Mouse (Mus musculus): ENCODE results near the gene Snrpb. TPM values are rescaled to one million over a fixed set of nuclear protein-coding genes. Genes with fewer than 3 reads are reported as not detected.

Snrpb gene
- polyA plus RNA-seq, 2 experiments: 185 to 292 TPM

- no peak for ATAC-seq (ENCODE audit: insufficient read depth)
- H3K4me2 ChIP-seq (ENCODE audit: low read depth): no peak overlapping the region
- TF ChIP-seq EP300 (IDR thresholded peaks at IDR 0.05; ENCODE audit: low read depth) (no peak), CTCF (IDR thresholded peaks at IDR 0.05; ENCODE audit: low read depth) (no peak)
- H3K9me3 ChIP-seq (ENCODE audit: control insufficient read depth, low read length): no peaks in the 10 kb centered on the region
- no peaks in the 10 kb centered on the region for H3K36me3 ChIP-seq (replicated peaks; ENCODE audit: control insufficient read depth, insufficient read depth, low read depth)
- WGBS (ENCODE audit: insufficient replicate concordance): 46% methylated on average over 4 of the region's 4 CpGs
- no peaks in the 10 kb centered on the region for H3K27me3 ChIP-seq (ENCODE audit: control insufficient read depth, insufficient read depth, low read length)
- DNase-seq (ENCODE audit: low read depth in 3 of 3, low spot score in 3 of 3): no peak
- no peaks in the 10 kb centered on the region; a peak in 1 of 4 replicates for H3K4me1 ChIP-seq (replicated peaks; ENCODE audit: control insufficient read depth in 2 of 2, insufficient read depth in 2 of 2, low read length in 1 of 2)
- H3K4me3 ChIP-seq (ENCODE audit: insufficient read depth in 1 of 2, low read depth in 2 of 2, low read length in 2 of 2): no peak overlapping the region
- H3K9ac ChIP-seq (replicated peaks): no peak overlapping the region
- no peak overlapping the region for H3K27ac ChIP-seq
Measured at GRCm38 (mm10) chr2:130158088-130158437, 21.1 kb downstream of the Snrpb start.

- H3K9me3 ChIP-seq (ENCODE audit: control insufficient read depth, low read length): no peaks in the 10 kb centered on the region
- H3K4me3 ChIP-seq (ENCODE audit: insufficient read depth in 1 of 2, low read depth in 2 of 2, low read length in 2 of 2): no peak overlapping the region
- H3K4me1 ChIP-seq (replicated peaks; ENCODE audit: control insufficient read depth in 2 of 2, insufficient read depth in 2 of 2, low read length in 1 of 2): no peaks in the 10 kb centered on the region; a peak in 1 of 4 replicates
- DNase-seq (ENCODE audit: low read depth in 3 of 3, low spot score in 3 of 3) (no peak), ATAC-seq (ENCODE audit: insufficient read depth) (no peak)
- TF ChIP-seq EP300 (IDR thresholded peaks at IDR 0.05; ENCODE audit: low read depth) (no peak), CTCF (IDR thresholded peaks at IDR 0.05; ENCODE audit: low read depth) (no peak)
- WGBS (ENCODE audit: insufficient replicate concordance): 63% methylated on average over 14 of the region's 14 CpGs
- no peak overlapping the region for H3K9ac ChIP-seq (replicated peaks)
- no peak overlapping the region for H3K4me2 ChIP-seq (ENCODE audit: low read depth)
- no peaks in the 10 kb centered on the region for H3K36me3 ChIP-seq (replicated peaks; ENCODE audit: control insufficient read depth, insufficient read depth, low read depth)
- H3K27ac ChIP-seq: no peak overlapping the region
- no peaks in the 10 kb centered on the region for H3K27me3 ChIP-seq (ENCODE audit: control insufficient read depth, insufficient read depth, low read length)
Measured at GRCm38 (mm10) chr2:130157231-130158087, 21.7 kb downstream of the Snrpb start.

- TF ChIP-seq EP300 (IDR thresholded peaks at IDR 0.05; ENCODE audit: low read depth) (no peak), CTCF (IDR thresholded peaks at IDR 0.05; ENCODE audit: low read depth) (no peak)
- no peaks in the 10 kb centered on the region for H3K27me3 ChIP-seq (ENCODE audit: control insufficient read depth, insufficient read depth, low read length)
- no peak overlapping the region for H3K9ac ChIP-seq (replicated peaks)
- H3K4me2 ChIP-seq (ENCODE audit: low read depth): no peak overlapping the region
- no peaks in the 10 kb centered on the region; a peak in 1 of 4 replicates for H3K4me1 ChIP-seq (replicated peaks; ENCODE audit: control insufficient read depth in 2 of 2, insufficient read depth in 2 of 2, low read length in 1 of 2)
- no peak overlapping the region for H3K4me3 ChIP-seq (ENCODE audit: insufficient read depth in 1 of 2, low read depth in 2 of 2, low read length in 2 of 2)
- DNase-seq (ENCODE audit: low read depth in 3 of 3, low spot score in 3 of 3): no peak
- H3K27ac ChIP-seq: no peak overlapping the region
- no peaks in the 10 kb centered on the region for H3K9me3 ChIP-seq (ENCODE audit: control insufficient read depth, low read length)
- no peaks in the 10 kb centered on the region for H3K36me3 ChIP-seq (replicated peaks; ENCODE audit: control insufficient read depth, insufficient read depth, low read depth)
- ATAC-seq (ENCODE audit: insufficient read depth): no peak
Measured at GRCm38 (mm10) chr2:130155851-130156250, 23.4 kb downstream of the Snrpb start.

GRCm38 (mm10) chr2:130155171-130155570 lies 24.0 kb downstream of the Snrpb start:
- TF ChIP-seq EP300 (IDR thresholded peaks at IDR 0.05; ENCODE audit: low read depth) (no peak), CTCF (IDR thresholded peaks at IDR 0.05; ENCODE audit: low read depth) (no peak)
- no peak for ATAC-seq (ENCODE audit: insufficient read depth)
- no peak overlapping the region for H3K4me2 ChIP-seq (ENCODE audit: low read depth)
- 58% methylated on average over 3 of the region's 3 CpGs for WGBS (ENCODE audit: insufficient replicate concordance)
- no peaks in the 10 kb centered on the region for H3K4me1 ChIP-seq (replicated peaks; ENCODE audit: control insufficient read depth in 2 of 2, insufficient read depth in 2 of 2, low read length in 1 of 2)
- H3K4me3 ChIP-seq (ENCODE audit: insufficient read depth in 1 of 2, low read depth in 2 of 2, low read length in 2 of 2): no peak overlapping the region
- DNase-seq (ENCODE audit: low read depth in 3 of 3, low spot score in 3 of 3): no peak
- H3K9ac ChIP-seq (replicated peaks): no peak overlapping the region
- H3K27me3 ChIP-seq (ENCODE audit: control insufficient read depth, insufficient read depth, low read length): no peaks in the 10 kb centered on the region
- no peaks in the 10 kb centered on the region for H3K36me3 ChIP-seq (replicated peaks; ENCODE audit: control insufficient read depth, insufficient read depth, low read depth)
- H3K9me3 ChIP-seq (ENCODE audit: control insufficient read depth, low read length): no peaks in the 10 kb centered on the region
- H3K27ac ChIP-seq: no peak overlapping the region

GRCm38 (mm10) chr2:130146089-130146668 lies 33.0 kb downstream of the Snrpb start:
- no peak for DNase-seq (ENCODE audit: low read depth in 3 of 3, low spot score in 3 of 3)
- WGBS (ENCODE audit: insufficient replicate concordance): 51% methylated on average over 5 of the region's 5 CpGs
- ATAC-seq (ENCODE audit: insufficient read depth): no peak

More at GRCm38 (mm10) chr2:130146089-130146668, 33.0 kb downstream of the Snrpb start:
- no peak overlapping the region for H3K9ac ChIP-seq (replicated peaks)
- H3K4me1 ChIP-seq (replicated peaks; ENCODE audit: control insufficient read depth in 2 of 2, insufficient read depth in 2 of 2, low read length in 1 of 2): no peaks in the 10 kb centered on the region
- H3K4me2 ChIP-seq (ENCODE audit: low read depth): no peak overlapping the region
- H3K9me3 ChIP-seq (ENCODE audit: control insufficient read depth, low read length): no peaks in the 10 kb centered on the region
- H3K27ac ChIP-seq: no peak overlapping the region
- no peaks in the 10 kb centered on the region for H3K36me3 ChIP-seq (replicated peaks; ENCODE audit: control insufficient read depth, insufficient read depth, low read depth)
- no peak overlapping the region for H3K4me3 ChIP-seq (ENCODE audit: insufficient read depth in 1 of 2, low read depth in 2 of 2, low read length in 2 of 2)
- TF ChIP-seq EP300 (IDR thresholded peaks at IDR 0.05; ENCODE audit: low read depth): no peak
- no peak for TF ChIP-seq CTCF (IDR thresholded peaks at IDR 0.05; ENCODE audit: low read depth)
- no peaks in the 10 kb centered on the region for H3K27me3 ChIP-seq (ENCODE audit: control insufficient read depth, insufficient read depth, low read length)

Data from liver, embryonic 14.5 days (tissue).